Mouse (Mus musculus): Measurements from ENCODE around the gene Tmem200b. TPM values are rescaled to one million over a fixed set of nuclear protein-coding genes. Genes with fewer than 3 reads are reported as not detected.

Tmem200b gene
- total and polyA plus RNA-seq, 2 experiments, result 1.7 to 5.7 TPM

GRCm38 (mm10) chr4:131888564-131888963, 33.0 kb upstream of the Tmem200b start:
- Histone ChIP-seq H3K4me3 (ENCODE audit: insufficient read depth, low read depth, low read length) (no peak overlapping the region), H3K79me2 (ENCODE audit: control insufficient read depth, insufficient read depth, low read length) (peaks cover 30% of the 10 kb centered on the region), H3K27ac (replicated peaks; ENCODE audit: insufficient read depth, low read depth, low read length) (peak overlapping the region; percentile 71), H3K9ac (ENCODE audit: low read depth, low read length) (no peak overlapping the region), H3K36me3 (ENCODE audit: control insufficient read depth, insufficient read depth, low read length) (peaks cover 33% of the 10 kb centered on the region), H3K4me1 (ENCODE audit: control insufficient read depth, insufficient read depth, low read length) (peaks cover 48% of the 10 kb centered on the region), H3K27me3 (ENCODE audit: control insufficient read depth, insufficient read depth, low read length) (no peaks in the 10 kb centered on the region)
- TF ChIP-seq POLR2A (IDR thresholded peaks at IDR 0.05; ENCODE audit: extremely low read depth, insufficient read depth, low read length), result no peak
- no peak for TF ChIP-seq CTCF (IDR thresholded peaks at IDR 0.05; ENCODE audit: low read depth, low read length)
- DNase-seq (ENCODE audit: extremely low read depth, low read depth, low spot score), result no peak
- WGBS, result 16% methylated on average over 1 of the region's 1 CpGs

GRCm38 (mm10) chr4:131890692-131891091, 30.9 kb upstream of the Tmem200b start:
- H3K27ac ChIP-seq (replicated peaks; ENCODE audit: insufficient read depth, low read depth, low read length), result peak overlapping the region; percentile 63
- 55% methylated on average over 3 of the region's 3 CpGs for WGBS
- H3K4me1 ChIP-seq (ENCODE audit: control insufficient read depth, insufficient read depth, low read length), result peaks cover 36% of the 10 kb centered on the region
- peaks cover 19% of the 10 kb centered on the region; the same call in 1 of the 2 replicates for H3K79me2 ChIP-seq (ENCODE audit: control insufficient read depth, insufficient read depth, low read length)
- TF ChIP-seq POLR2A (IDR thresholded peaks at IDR 0.05; ENCODE audit: extremely low read depth, insufficient read depth, low read length) (no peak), CTCF (IDR thresholded peaks at IDR 0.05; ENCODE audit: low read depth, low read length) (no peak)
- peaks cover 42% of the 10 kb centered on the region for H3K36me3 ChIP-seq (ENCODE audit: control insufficient read depth, insufficient read depth, low read length)
- H3K27me3 ChIP-seq (ENCODE audit: control insufficient read depth, insufficient read depth, low read length), result no peaks in the 10 kb centered on the region
- peak; percentile 57 for DNase-seq (ENCODE audit: extremely low read depth, low read depth, low spot score)
- H3K4me3 ChIP-seq (ENCODE audit: insufficient read depth, low read depth, low read length), result no peak overlapping the region
- H3K9ac ChIP-seq (ENCODE audit: low read depth, low read length), result peak overlapping the region; percentile 21; the same call in 1 of the 2 replicates

- Histone ChIP-seq H3K27me3 (ENCODE audit: control insufficient read depth, insufficient read depth, low read length) (no peaks in the 10 kb centered on the region), H3K4me1 (ENCODE audit: control insufficient read depth, insufficient read depth, low read length) (peaks cover 14% of the 10 kb centered on the region), H3K4me3 (ENCODE audit: insufficient read depth, low read depth, low read length) (no peak overlapping the region), H3K9ac (ENCODE audit: low read depth, low read length) (peak overlapping the region; percentile 18), H3K79me2 (ENCODE audit: control insufficient read depth, insufficient read depth, low read length) (peaks cover 3% of the 10 kb centered on the region; the same call in 1 of the 2 replicates), H3K36me3 (ENCODE audit: control insufficient read depth, insufficient read depth, low read length) (peaks cover 69% of the 10 kb centered on the region), H3K27ac (replicated peaks; ENCODE audit: insufficient read depth, low read depth, low read length) (peak overlapping the region; percentile 77)
- TF ChIP-seq POLR2A (IDR thresholded peaks at IDR 0.05; ENCODE audit: extremely low read depth, insufficient read depth, low read length), result no peak
- no peak for TF ChIP-seq CTCF (IDR thresholded peaks at IDR 0.05; ENCODE audit: low read depth, low read length)
- DNase-seq (ENCODE audit: extremely low read depth, low read depth, low spot score), result peak; percentile 55
- 53% methylated on average over 5 of the region's 5 CpGs for WGBS
These were observed 24.5 kb upstream of the Tmem200b start for GRCm38 (mm10) chr4:131897109-131897508.

GRCm38 (mm10) chr4:131897787-131898186, 23.8 kb upstream of the Tmem200b start:
- peak; percentile 100 for DNase-seq (ENCODE audit: extremely low read depth, low read depth, low spot score)
- no peak for TF ChIP-seq POLR2A (IDR thresholded peaks at IDR 0.05; ENCODE audit: extremely low read depth, insufficient read depth, low read length)
- TF ChIP-seq CTCF (IDR thresholded peaks at IDR 0.05; ENCODE audit: low read depth, low read length), result no peak
- H3K4me3 ChIP-seq (ENCODE audit: insufficient read depth, low read depth, low read length), result no peak overlapping the region
- peaks cover 14% of the 10 kb centered on the region for H3K4me1 ChIP-seq (ENCODE audit: control insufficient read depth, insufficient read depth, low read length)
- WGBS, result 32% methylated on average over 8 of the region's 8 CpGs
- no peaks in the 10 kb centered on the region for H3K27me3 ChIP-seq (ENCODE audit: control insufficient read depth, insufficient read depth, low read length)
- peaks cover 62% of the 10 kb centered on the region for H3K36me3 ChIP-seq (ENCODE audit: control insufficient read depth, insufficient read depth, low read length)
- H3K27ac ChIP-seq (replicated peaks; ENCODE audit: insufficient read depth, low read depth, low read length), result peak overlapping the region; percentile 77
- no peak overlapping the region for H3K9ac ChIP-seq (ENCODE audit: low read depth, low read length)
- H3K79me2 ChIP-seq (ENCODE audit: control insufficient read depth, insufficient read depth, low read length), result peaks cover 3% of the 10 kb centered on the region; the same call in 1 of the 2 replicates

- WGBS, result 43% methylated on average over 12 of the region's 12 CpGs
- peaks cover 14% of the 10 kb centered on the region for H3K4me1 ChIP-seq (ENCODE audit: control insufficient read depth, insufficient read depth, low read length)
- H3K27ac ChIP-seq (replicated peaks; ENCODE audit: insufficient read depth, low read depth, low read length), result peak overlapping the region; percentile 88
- TF ChIP-seq POLR2A (IDR thresholded peaks at IDR 0.05; ENCODE audit: extremely low read depth, insufficient read depth, low read length), result no peak
- TF ChIP-seq CTCF (IDR thresholded peaks at IDR 0.05; ENCODE audit: low read depth, low read length), result no peak
- peaks cover 3% of the 10 kb centered on the region; the same call in 1 of the 2 replicates for H3K79me2 ChIP-seq (ENCODE audit: control insufficient read depth, insufficient read depth, low read length)
- H3K9ac ChIP-seq (ENCODE audit: low read depth, low read length), result peak overlapping the region; percentile 66
- H3K36me3 ChIP-seq (ENCODE audit: control insufficient read depth, insufficient read depth, low read length), result peaks cover 54% of the 10 kb centered on the region
- DNase-seq (ENCODE audit: extremely low read depth, low read depth, low spot score), result no peak
- no peak overlapping the region for H3K4me3 ChIP-seq (ENCODE audit: insufficient read depth, low read depth, low read length)
- no peaks in the 10 kb centered on the region for H3K27me3 ChIP-seq (ENCODE audit: control insufficient read depth, insufficient read depth, low read length)
These were observed 22.9 kb upstream of the Tmem200b start for GRCm38 (mm10) chr4:131898503-131899179.

- H3K36me3 ChIP-seq (ENCODE audit: control insufficient read depth, insufficient read depth, low read length), result peaks cover 48% of the 10 kb centered on the region
- H3K79me2 ChIP-seq (ENCODE audit: control insufficient read depth, insufficient read depth, low read length), result peaks cover 3% of the 10 kb centered on the region; the same call in 1 of the 2 replicates
- H3K4me1 ChIP-seq (ENCODE audit: control insufficient read depth, insufficient read depth, low read length), result peaks cover 14% of the 10 kb centered on the region
- TF ChIP-seq POLR2A (IDR thresholded peaks at IDR 0.05; ENCODE audit: extremely low read depth, insufficient read depth, low read length) (no peak), CTCF (IDR thresholded peaks at IDR 0.05; ENCODE audit: low read depth, low read length) (no peak)
- no peak overlapping the region for H3K4me3 ChIP-seq (ENCODE audit: insufficient read depth, low read depth, low read length)
- peak overlapping the region; percentile 88 for H3K27ac ChIP-seq (replicated peaks; ENCODE audit: insufficient read depth, low read depth, low read length)
- H3K9ac ChIP-seq (ENCODE audit: low read depth, low read length), result no peak overlapping the region
- no peak for DNase-seq (ENCODE audit: extremely low read depth, low read depth, low spot score)
- no peaks in the 10 kb centered on the region for H3K27me3 ChIP-seq (ENCODE audit: control insufficient read depth, insufficient read depth, low read length)
- WGBS, result 29% methylated on average over 6 of the region's 6 CpGs
These were observed 22.4 kb upstream of the Tmem200b start for GRCm38 (mm10) chr4:131899180-131899554.
